Mouse (Mus musculus) embryonic facial prominence, embryonic 11.5 days (tissue): ENCODE measurements at regions not wholly inside any gene's neighbourhood (a gene's known extent, or its start where the extent isn't known, plus 50 kb on each side); places are given as distances from the start of the nearest gene placed in this dataset.
"Not testable (repeated sequence)": the region's sequence is repeated elsewhere in the genome, so short reads cannot be mapped to it uniquely, and the experiment has no call there.

Experiments
- ATAC-seq: fragments of 200-750 bp; cut with Nextera tagmentation; replicated peaks from 2 replicates; pipeline ENCODE4 v1.8.0; 2017; ENCODE audit warnings: low read depth; ENCODE audit not compliant: insufficient number of reproducible peaks, low FRiP score, low TSS enrichment
- DNase-seq: peaks from one replicate; pipeline ENCODE4 v3.0.0-alpha.2; 2015; ENCODE audit warnings: low spot score
- H3K27ac ChIP-seq: fragments of 300-500 bp; sonication (generic); replicated peaks from 2 replicates; pipeline ENCODE4 v1.5.1; 2014; ENCODE audit warnings: mild to moderate bottlenecking, low read depth, low read length, control low read depth
- H3K27me3 ChIP-seq: fragments of 300-500 bp; sonication (generic); 2 replicates; pipeline ENCODE4 v1.6.1; 2014; ENCODE audit warnings: mild to moderate bottlenecking, low read length, moderate library complexity, mixed read lengths; ENCODE audit not compliant: control insufficient read depth, insufficient read depth
- H3K36me3 ChIP-seq: fragments of 300-500 bp; sonication (generic); replicated peaks from 2 replicates; pipeline ENCODE4 v1.6.1; 2014; ENCODE audit warnings: low read depth, mild to moderate bottlenecking, low read length, moderate library complexity, mixed read lengths; ENCODE audit not compliant: control insufficient read depth, insufficient read depth
- H3K4me1 ChIP-seq: fragments of 300-500 bp; sonication (generic); 2 replicates; pipeline ENCODE4 v1.6.1; 2014; ENCODE audit warnings: low read length, mixed read lengths; ENCODE audit not compliant: control insufficient read depth, insufficient read depth
- H3K4me2 ChIP-seq: fragments of 300-500 bp; sonication (generic); 2 replicates; pipeline ENCODE4 v1.6.1; 2014; ENCODE audit warnings: low read depth, mild to moderate bottlenecking, control low read depth, low read length, moderate library complexity
- H3K4me3 ChIP-seq: fragments of 300-500 bp; sonication (generic); 2 replicates; pipeline ENCODE4 v1.5.1; 2014; ENCODE audit warnings: low read depth, low read length, control low read depth
- H3K9ac ChIP-seq: fragments of 300-500 bp; sonication (generic); replicated peaks from 2 replicates; pipeline ENCODE4 v1.6.1; 2014; ENCODE audit warnings: mild to moderate bottlenecking, control low read depth, low read length
- H3K9me3 ChIP-seq: fragments of 300-500 bp; sonication (generic); replicated peaks from 2 replicates; pipeline ENCODE4 v1.6.1; 2016; ENCODE audit warnings: mild to moderate bottlenecking, low read length, inconsistent platforms, mixed read lengths; ENCODE audit not compliant: control insufficient read depth
- WGBS: fragments of 180-500 bp; shearing (Covaris S2); extraction: QIAGEN DNeasy Blood & Tissue Kit; methylation state at CpG from one replicate; pipeline ENCODE4 v1.1.7; 2014; 5-methylcytosine and 5-hydroxymethylcytosine counted together

GRCm38 (mm10) chr14:45809491-45809890 is 151.5 kb upstream of the Ddhd1 start:
- H3K9ac ChIP-seq: no peak overlapping the region
- H3K4me3 ChIP-seq: no peak overlapping the region
- no peaks in the 10 kb centered on the region for H3K9me3 ChIP-seq
- no peak overlapping the region for H3K4me2 ChIP-seq
- no peak overlapping the region for H3K27ac ChIP-seq
- peaks cover 3% of the 10 kb centered on the region; the same call in 1 of the 2 replicates for H3K4me1 ChIP-seq
- ATAC-seq: no peak
- H3K36me3 ChIP-seq: no peaks in the 10 kb centered on the region
- WGBS: 93% methylated on average over 7 of the region's 7 CpGs
- no peaks in the 10 kb centered on the region for H3K27me3 ChIP-seq
- DNase-seq: no peak

- no peak for ATAC-seq
- H3K4me3 ChIP-seq: no peak overlapping the region
- H3K36me3 ChIP-seq: no peaks in the 10 kb centered on the region
- no peak for DNase-seq
- H3K9ac ChIP-seq: no peak overlapping the region
- no peaks in the 10 kb centered on the region for H3K9me3 ChIP-seq
- H3K4me2 ChIP-seq: no peak overlapping the region
- H3K27ac ChIP-seq: no peak overlapping the region
- 56% methylated on average over 4 of the region's 4 CpGs for WGBS
- peaks cover 3% of the 10 kb centered on the region; the same call in 1 of the 2 replicates for H3K4me1 ChIP-seq
- no peaks in the 10 kb centered on the region for H3K27me3 ChIP-seq
Observed at GRCm38 (mm10) chr14:45810101-45810500, 152.2 kb upstream of the Ddhd1 start.

- WGBS: 27% methylated on average over 3 of the region's 3 CpGs
- H3K36me3 ChIP-seq: no peaks in the 10 kb centered on the region
Observed at GRCm38 (mm10) chr14:45810630-45811029, 152.7 kb upstream of the Ddhd1 start.

GRCm38 (mm10) chr14:45815598-45815997 is 157.7 kb upstream of the Ddhd1 start:
- no peak overlapping the region for H3K4me3 ChIP-seq
- peaks cover 3% of the 10 kb centered on the region; the same call in 1 of the 2 replicates for H3K4me1 ChIP-seq
- ATAC-seq (no peak), DNase-seq (no peak)
- no peak overlapping the region for H3K27ac ChIP-seq
- H3K4me2 ChIP-seq: no peak overlapping the region
- no peak overlapping the region for H3K9ac ChIP-seq
- H3K36me3 ChIP-seq: no peaks in the 10 kb centered on the region
- WGBS: 79% methylated on average over 2 of the region's 2 CpGs
- H3K9me3 ChIP-seq: no peaks in the 10 kb centered on the region
- no peaks in the 10 kb centered on the region for H3K27me3 ChIP-seq

More at GRCm38 (mm10) chr14:45810630-45811029, 152.7 kb upstream of the Ddhd1 start:
- Histone ChIP-seq H3K27ac (no peak overlapping the region), H3K4me1 (peaks cover 3% of the 10 kb centered on the region; the same call in 1 of the 2 replicates), H3K27me3 (no peaks in the 10 kb centered on the region), H3K4me3 (no peak overlapping the region), H3K9me3 (no peaks in the 10 kb centered on the region), H3K9ac (no peak overlapping the region), H3K4me2 (no peak overlapping the region)
- DNase-seq (no peak), ATAC-seq (no peak)

GRCm38 (mm10) chr14:45816611-45817010 is 158.7 kb upstream of the Ddhd1 start:
- H3K36me3 ChIP-seq, H3K27ac ChIP-seq, H3K9me3 ChIP-seq, H3K4me3 ChIP-seq, H3K4me2 ChIP-seq, H3K4me1 ChIP-seq, DNase-seq, H3K9ac ChIP-seq, H3K27me3 ChIP-seq, ATAC-seq: not testable (repeated sequence)
- WGBS: 91% methylated on average over 17 of the region's 17 CpGs

- Histone ChIP-seq H3K4me3 (no peak overlapping the region), H3K27ac (no peak overlapping the region), H3K9me3 (no peaks in the 10 kb centered on the region), H3K4me1 (peaks cover 3% of the 10 kb centered on the region; the same call in 1 of the 2 replicates), H3K36me3 (no peaks in the 10 kb centered on the region), H3K4me2 (no peak overlapping the region), H3K27me3 (no peaks in the 10 kb centered on the region), H3K9ac (no peak overlapping the region)
- ATAC-seq (no peak), DNase-seq (no peak)
- 89% methylated on average over 3 of the region's 3 CpGs for WGBS
Observed at GRCm38 (mm10) chr14:45817756-45818155, 159.8 kb upstream of the Ddhd1 start.

GRCm38 (mm10) chr14:45824601-45825000 is 166.7 kb upstream of the Ddhd1 start:
- Histone ChIP-seq H3K9me3 (no peaks in the 10 kb centered on the region), H3K4me1 (no peaks in the 10 kb centered on the region), H3K27ac (no peak overlapping the region), H3K4me2 (no peak overlapping the region), H3K9ac (no peak overlapping the region), H3K4me3 (no peak overlapping the region), H3K27me3 (no peaks in the 10 kb centered on the region), H3K36me3 (no peaks in the 10 kb centered on the region)
- no peak for ATAC-seq
- DNase-seq: peak; percentile 24
- 66% methylated on average over 2 of the region's 2 CpGs for WGBS

- ATAC-seq: peak; percentile 70; the same call in 1 of the 2 replicates
- WGBS: 49% methylated on average over 3 of the region's 3 CpGs
- no peak overlapping the region for H3K27ac ChIP-seq
Observed at GRCm38 (mm10) chr14:45826023-45826422, 168.1 kb upstream of the Ddhd1 start.

More at GRCm38 (mm10) chr14:45826023-45826422, 168.1 kb upstream of the Ddhd1 start:
- Histone ChIP-seq H3K9me3 (no peaks in the 10 kb centered on the region), H3K27me3 (no peaks in the 10 kb centered on the region), H3K4me3 (no peak overlapping the region), H3K4me2 (no peak overlapping the region), H3K4me1 (no peaks in the 10 kb centered on the region), H3K9ac (no peak overlapping the region), H3K36me3 (no peaks in the 10 kb centered on the region)
- DNase-seq: peak; percentile 76
